Mouse (Mus musculus) liver, embryonic 12.5 days (tissue): ENCODE measurements around the gene Scn1a. TPM values are rescaled to one million over a fixed set of nuclear protein-coding genes. Genes with fewer than 3 reads are reported as not detected.

Source experiments
- ATAC-seq: fragments of 200-750 bp; cut with Nextera tagmentation; 2 replicates; pipeline ENCODE4 v1.8.0; 2017; ENCODE audit warnings: moderate number of reproducible peaks, mild to moderate bottlenecking, moderate library complexity
- H3K27ac ChIP-seq: fragments of 300-500 bp; sonication (generic); 2 replicates; pipeline ENCODE4 v1.5.1; 2016; ENCODE audit warnings: mild to moderate bottlenecking
- H3K27me3 ChIP-seq: fragments of 300-500 bp; sonication (generic); replicated peaks from 2 replicates; pipeline ENCODE4 v1.6.1; 2016; ENCODE audit warnings: mild to moderate bottlenecking, moderate library complexity
- H3K36me3 ChIP-seq: fragments of 300-500 bp; sonication (generic); 2 replicates; pipeline ENCODE4 v1.6.1; 2016; ENCODE audit warnings: mild to moderate bottlenecking, moderate library complexity
- H3K4me1 ChIP-seq: fragments of 300-500 bp; sonication (generic); 2 replicates; pipeline ENCODE4 v1.6.1; 2016
- H3K4me2 ChIP-seq: fragments of 300-500 bp; sonication (generic); 2 replicates; pipeline ENCODE4 v1.6.1; 2016; ENCODE audit warnings: mild to moderate bottlenecking, moderate library complexity
- H3K4me3 ChIP-seq: fragments of 300-500 bp; sonication (generic); 2 replicates; pipeline ENCODE4 v1.5.1; 2016; ENCODE audit warnings: mild to moderate bottlenecking, moderate library complexity
- H3K9ac ChIP-seq: fragments of 300-500 bp; sonication (generic); 2 replicates; pipeline ENCODE4 v1.6.1; 2016; ENCODE audit warnings: mild to moderate bottlenecking, moderate library complexity
- H3K9me3 ChIP-seq: fragments of 300-500 bp; sonication (generic); replicated peaks from 2 replicates; pipeline ENCODE4 v1.6.1; 2016; ENCODE audit warnings: mild to moderate bottlenecking, moderate library complexity
- WGBS: fragments of 180-500 bp; shearing (Covaris S2); methylation state at CpG from one replicate; pipeline ENCODE4 v1.1.7; 2016; ENCODE audit not compliant: insufficient replicate concordance; 5-methylcytosine and 5-hydroxymethylcytosine counted together
- polyA plus RNA-seq: library from polyadenylated mRNA; unstranded; fragments of >200 nt; fragmentation: Nextera tagmentation; extraction: Ambion mirVana; gene quantifications from 2 replicates; pipeline ENCODE4 v1.2.1, GENCODE M21; 2016

Scn1a gene
- polyA plus RNA-seq, 1 experiment from 2014 or later = not detected

DNA sequence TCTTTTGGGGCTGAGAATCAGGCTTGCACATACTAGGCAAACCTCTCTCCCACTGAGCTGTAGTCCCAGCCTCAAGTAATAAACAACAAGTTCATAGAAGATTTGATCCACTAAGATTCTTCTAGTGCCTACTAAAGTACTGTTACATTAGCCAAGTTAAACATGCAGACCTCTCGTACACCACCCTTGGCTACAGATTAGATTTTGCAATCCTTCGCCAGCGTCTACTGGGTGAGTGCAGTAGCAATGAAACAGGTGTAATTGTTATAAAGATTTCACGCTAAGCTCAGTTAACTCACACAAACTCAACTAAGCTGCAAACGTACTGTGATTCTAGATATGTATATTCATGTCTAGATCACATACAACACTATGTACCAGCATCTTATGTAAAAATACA, 201.8 kb downstream of the Scn1a start:
- no peaks in the 10 kb centered on the region for H3K36me3 ChIP-seq
- WGBS = 75% methylated on average over 5 of the region's 5 CpGs
- H3K4me3 ChIP-seq = no peak overlapping the region
- H3K27me3 ChIP-seq = no peaks in the 10 kb centered on the region
- H3K27ac ChIP-seq = no peak overlapping the region
- no peaks in the 10 kb centered on the region for H3K9me3 ChIP-seq
- no peak for ATAC-seq
- no peak overlapping the region for H3K9ac ChIP-seq
- no peaks in the 10 kb centered on the region for H3K4me1 ChIP-seq
- no peak overlapping the region for H3K4me2 ChIP-seq

GRCm38 (mm10) chr2:66220954-66221353, 219.7 kb downstream of the Scn1a start:
- Histone ChIP-seq H3K4me1 (no peaks in the 10 kb centered on the region), H3K27me3 (no peaks in the 10 kb centered on the region), H3K4me3 (no peak overlapping the region), H3K9me3 (no peaks in the 10 kb centered on the region), H3K4me2 (no peak overlapping the region), H3K9ac (no peak overlapping the region), H3K27ac (no peak overlapping the region), H3K36me3 (no peaks in the 10 kb centered on the region)
- no peak for ATAC-seq
- WGBS = 78% methylated on average over 7 of the region's 7 CpGs

Other genes with a start within 250 kb of the Scn1a start
- gene Ttc21b, start 184.2 kb downstream of the Scn1a start, polyA plus RNA-seq = 2.9 TPM in 2 replicates
- not detected in 2 replicates for gene Scn9a, start 194.1 kb upstream of the Scn1a start, polyA plus RNA-seq